Mouse (Mus musculus) forebrain, embryonic 14.5 days (tissue): ENCODE measurements around the gene Ccer2. TPM values are rescaled to one million over a fixed set of nuclear protein-coding genes. Genes with fewer than 3 reads are reported as not detected.
A peak's percentile ranks its signal among the peaks of the same experiment; 100 is the strongest.

Experiments
- ATAC-seq: fragments of 200-750 bp; cut with Nextera tagmentation; 2 replicates; pipeline ENCODE4 v1.8.0; 2017; ENCODE audit warnings: mild to moderate bottlenecking, moderate library complexity
- DNase-seq: peaks from one replicate; pipeline ENCODE4 v3.0.0-alpha.2; 2015; ENCODE audit warnings: low spot score
- H3K27ac ChIP-seq: fragments of 300-500 bp; sonication (generic); 2 replicates; pipeline ENCODE4 v1.5.1; 2014; ENCODE audit warnings: low read depth, mild to moderate bottlenecking, control low read depth, low read length, moderate library complexity
- H3K27me3 ChIP-seq: fragments of 300-500 bp; sonication (generic); replicated peaks from 2 replicates; pipeline ENCODE4 v1.6.1; 2014; ENCODE audit warnings: low read length, control low read depth, mixed read lengths; ENCODE audit not compliant: control insufficient read depth, insufficient read depth
- H3K36me3 ChIP-seq: fragments of 300-500 bp; sonication (generic); 2 replicates; pipeline ENCODE4 v1.6.1; 2014; ENCODE audit warnings: low read length, control low read depth; ENCODE audit not compliant: control insufficient read depth, insufficient read depth
- H3K4me1 ChIP-seq: fragments of 300-500 bp; sonication (generic); 2 replicates; pipeline ENCODE4 v1.6.1; 2014; ENCODE audit warnings: antibody characterized with exemption, low read length, control low read depth; ENCODE audit not compliant: control insufficient read depth, insufficient read depth
- H3K4me2 ChIP-seq: fragments of 300-500 bp; sonication (generic); 2 replicates; pipeline ENCODE4 v1.6.1; 2014; ENCODE audit warnings: mild to moderate bottlenecking, control low read depth, low read length
- H3K4me3 ChIP-seq: fragments of 300-500 bp; sonication (generic); 2 replicates; pipeline ENCODE4 v1.5.1; 2014; ENCODE audit warnings: low read depth, low read length, control low read depth
- H3K9ac ChIP-seq: fragments of 300-500 bp; sonication (generic); 2 replicates; pipeline ENCODE4 v1.6.1; 2014; ENCODE audit warnings: mild to moderate bottlenecking, low read length, control low read depth, moderate library complexity
- H3K9me3 ChIP-seq: fragments of 300-500 bp; sonication (generic); replicated peaks from 2 replicates; pipeline ENCODE4 v1.6.1; 2016; ENCODE audit warnings: low read length, control low read depth, mixed read lengths; ENCODE audit not compliant: control insufficient read depth
- WGBS: fragments of 180-500 bp; shearing (Covaris S2); extraction: QIAGEN DNeasy Blood & Tissue Kit; methylation state at CpG from one replicate; pipeline ENCODE4 v1.1.7; 2014; 5-methylcytosine and 5-hydroxymethylcytosine counted together
- polyA plus RNA-seq: library from polyadenylated mRNA; unstranded; fragments of >200 nt; fragmentation: Nextera tagmentation; extraction: Ambion mirVana; gene quantifications from 2 replicates; pipeline ENCODE4 v1.2.1, GENCODE M21; 2014

Ccer2 gene
- polyA plus RNA-seq, 1 experiment from 2014 or later = not detected

DNA sequence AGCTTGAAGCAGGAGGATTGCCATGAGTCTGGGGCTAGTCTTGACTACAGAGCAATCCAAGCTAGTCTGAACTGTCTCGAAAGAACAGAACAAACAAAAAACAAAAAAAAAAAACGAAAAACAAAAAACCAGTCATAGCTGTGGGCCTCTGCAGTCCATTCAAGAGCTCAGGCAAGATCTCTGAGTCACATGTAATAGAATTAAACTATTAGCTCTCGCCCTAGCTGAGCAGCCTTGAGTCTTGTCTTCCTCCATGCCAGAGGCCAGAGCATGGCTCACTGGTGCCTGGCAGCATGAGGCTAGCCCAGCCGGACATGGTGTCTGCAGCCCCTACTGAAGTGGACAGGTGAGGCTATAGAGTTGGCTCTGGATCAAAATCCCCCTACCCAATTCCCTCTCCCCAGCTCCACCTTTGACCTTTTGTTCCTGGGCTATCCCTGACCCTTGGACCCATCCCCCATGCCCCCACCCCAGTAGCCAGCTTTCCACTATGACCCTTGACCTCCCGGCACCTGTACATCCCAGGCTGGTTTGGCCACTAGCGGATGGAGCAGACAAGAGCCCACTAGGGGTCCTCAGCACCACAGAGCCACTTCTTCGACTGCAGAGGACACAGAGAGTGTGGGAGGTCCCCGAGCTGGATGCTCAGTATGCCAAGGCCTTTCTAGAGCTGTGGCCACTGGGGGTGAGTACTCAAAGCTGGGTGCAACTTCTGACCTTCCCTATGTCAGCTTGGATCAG lies 34.3 kb downstream of the Ccer2 start:
- 51% methylated on average over 8 of the region's 8 CpGs for WGBS

DNA sequence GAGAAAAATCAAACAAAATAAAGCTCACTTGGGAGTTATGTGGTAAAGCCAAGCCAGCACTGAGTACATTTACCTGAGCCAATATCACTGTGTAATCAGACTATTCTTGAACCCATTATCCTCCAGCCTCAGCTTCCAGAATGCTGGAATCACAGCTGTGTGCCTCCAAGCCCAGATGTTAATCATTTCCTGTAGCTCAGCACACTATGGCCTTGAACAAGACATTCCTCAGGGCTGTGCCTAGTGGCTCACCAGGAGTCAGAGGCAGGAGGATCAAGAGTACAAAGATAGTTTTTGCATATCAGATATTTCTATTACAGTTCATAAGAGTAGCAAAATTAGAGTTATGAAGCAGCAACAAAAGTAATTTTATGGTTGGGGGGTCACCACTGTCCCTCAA lies 35.7 kb downstream of the Ccer2 start:
- H3K9ac ChIP-seq = no peak overlapping the region
- ATAC-seq (no peak), DNase-seq (no peak)

More for the DNA sequence above, 34.3 kb downstream of the Ccer2 start:
- H3K9ac ChIP-seq = no peak overlapping the region
- H3K27me3 ChIP-seq = no peaks in the 10 kb centered on the region
- H3K4me3 ChIP-seq = no peak overlapping the region
- DNase-seq = no peak
- H3K4me2 ChIP-seq = no peak overlapping the region
- H3K9me3 ChIP-seq = no peaks in the 10 kb centered on the region
- H3K4me1 ChIP-seq = no peaks in the 10 kb centered on the region
- H3K27ac ChIP-seq = no peak overlapping the region
- peaks cover 22% of the 10 kb centered on the region for H3K36me3 ChIP-seq
- ATAC-seq = no peak

DNA sequence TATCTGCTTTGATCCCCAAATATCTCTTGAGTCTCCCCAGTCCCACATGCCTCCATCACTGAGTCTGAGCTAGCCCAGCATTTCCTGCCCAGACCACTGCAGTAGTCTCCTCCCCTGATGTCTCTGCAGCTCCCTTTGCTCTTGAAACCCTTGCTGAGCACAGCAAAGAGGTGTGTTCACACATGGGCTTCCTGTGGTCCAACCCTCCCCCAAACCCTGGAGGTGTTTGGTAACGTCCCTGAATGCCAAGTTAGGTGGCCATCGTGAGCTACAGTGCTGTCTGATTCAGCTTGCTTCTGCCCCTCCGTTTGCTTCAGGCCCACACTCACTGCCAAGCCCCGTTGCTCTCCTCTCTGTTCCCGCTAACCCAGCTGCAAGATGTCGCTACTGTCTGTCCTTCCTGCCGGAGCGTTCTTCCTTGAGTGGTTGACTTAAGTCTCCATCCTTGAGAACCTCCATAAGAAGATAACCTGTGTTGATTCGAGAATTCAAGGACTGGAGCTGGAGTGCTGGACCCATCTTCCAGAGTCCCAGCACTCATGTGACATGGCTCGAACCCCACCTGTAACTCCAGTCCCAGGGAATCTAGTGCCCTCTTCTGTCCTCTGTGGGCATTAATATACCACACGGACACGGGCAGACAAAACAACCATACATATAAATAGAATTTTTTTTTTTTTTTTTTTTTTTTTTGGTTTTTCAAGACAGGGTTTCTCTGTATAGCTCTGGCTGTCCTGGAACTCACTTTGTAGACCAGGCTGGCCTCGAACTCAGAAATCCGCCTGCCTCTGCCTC lies 36.6 kb downstream of the Ccer2 start:
- DNase-seq (no peak), ATAC-seq (no peak)
- no peaks in the 10 kb centered on the region for H3K9me3 ChIP-seq
- WGBS = 88% methylated on average over 12 of the region's 14 CpGs
- H3K27ac ChIP-seq = no peak overlapping the region
- 0 out of 2 replicates have a peak, but pooled peaks cover 4% of the 10 kb centered on the region for H3K4me1 ChIP-seq
- H3K4me2 ChIP-seq = no peak overlapping the region
- H3K36me3 ChIP-seq = peaks cover 6% of the 10 kb centered on the region; the same call in 1 of the 2 replicates
- no peaks in the 10 kb centered on the region for H3K27me3 ChIP-seq
- no peak overlapping the region for H3K9ac ChIP-seq
- H3K4me3 ChIP-seq = no peak overlapping the region

More for the DNA sequence above, 35.7 kb downstream of the Ccer2 start:
- Histone ChIP-seq H3K9me3 (no peaks in the 10 kb centered on the region), H3K27ac (no peak overlapping the region), H3K4me1 (0 out of 2 replicates have a peak, but pooled peaks cover 1% of the 10 kb centered on the region), H3K27me3 (no peaks in the 10 kb centered on the region), H3K4me3 (no peak overlapping the region), H3K4me2 (no peak overlapping the region), H3K36me3 (peaks cover 8% of the 10 kb centered on the region; the same call in 1 of the 2 replicates)

DNA sequence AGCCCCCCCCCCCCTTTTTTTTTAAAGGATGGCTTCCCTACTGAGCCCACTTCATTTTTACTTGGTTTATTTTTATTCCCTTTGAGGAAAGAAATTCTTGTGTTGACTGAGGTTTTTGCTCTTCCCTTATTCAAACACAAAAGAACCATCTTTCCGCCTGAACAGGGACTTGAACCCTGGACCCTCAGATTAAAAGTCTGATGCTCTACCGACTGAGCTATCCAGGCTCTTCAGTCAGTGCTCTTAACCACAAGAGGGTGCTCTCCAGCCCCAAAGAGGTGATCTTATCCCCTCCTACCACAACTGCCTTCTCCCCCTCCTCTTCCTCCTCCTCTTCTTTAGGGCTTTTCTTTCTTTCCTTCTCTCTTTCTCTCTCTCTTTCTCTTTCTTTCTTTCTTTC lies 37.9 kb downstream of the Ccer2 start:
- Histone ChIP-seq H3K27me3 (no peaks in the 10 kb centered on the region), H3K9me3 (no peaks in the 10 kb centered on the region), H3K36me3 (no peaks in the 10 kb centered on the region), H3K9ac (no peak overlapping the region), H3K4me1 (0 out of 2 replicates have a peak, but pooled peaks cover 4% of the 10 kb centered on the region), H3K4me2 (no peak overlapping the region), H3K4me3 (no peak overlapping the region), H3K27ac (no peak overlapping the region)
- ATAC-seq = no peak
- 33% methylated on average over 2 of the region's 2 CpGs for WGBS
- DNase-seq = no peak

DNA sequence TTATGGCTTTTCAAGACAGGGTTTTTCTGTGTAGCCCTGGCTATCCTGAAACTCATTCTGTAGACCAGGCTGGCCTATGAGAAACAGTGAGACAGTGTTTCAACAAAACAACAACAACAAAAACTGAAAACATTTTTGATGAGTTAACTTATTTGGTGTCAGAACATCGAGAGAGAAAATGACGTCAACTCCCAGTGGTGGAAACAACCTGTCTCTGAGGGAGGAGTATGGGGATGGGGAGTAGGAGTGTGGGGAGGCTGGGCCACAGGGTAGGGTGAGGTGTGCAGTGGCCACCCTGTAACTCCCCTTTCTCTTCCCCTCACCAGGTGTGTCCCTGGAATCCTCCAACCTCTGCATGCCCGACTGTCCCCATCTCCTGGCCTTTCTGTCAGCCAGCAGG lies 38.5 kb downstream of the Ccer2 start:
- no peaks in the 10 kb centered on the region for H3K36me3 ChIP-seq
- H3K27me3 ChIP-seq = no peaks in the 10 kb centered on the region
- no peaks in the 10 kb centered on the region for H3K9me3 ChIP-seq
- no peak overlapping the region for H3K4me3 ChIP-seq
- no peak overlapping the region for H3K27ac ChIP-seq
- no peak for DNase-seq
- ATAC-seq = no peak
- no peak overlapping the region for H3K9ac ChIP-seq
- WGBS = 78% methylated on average over 3 of the region's 3 CpGs
- H3K4me2 ChIP-seq = no peak overlapping the region
- 0 out of 2 replicates have a peak, but pooled peaks cover 4% of the 10 kb centered on the region for H3K4me1 ChIP-seq

DNA sequence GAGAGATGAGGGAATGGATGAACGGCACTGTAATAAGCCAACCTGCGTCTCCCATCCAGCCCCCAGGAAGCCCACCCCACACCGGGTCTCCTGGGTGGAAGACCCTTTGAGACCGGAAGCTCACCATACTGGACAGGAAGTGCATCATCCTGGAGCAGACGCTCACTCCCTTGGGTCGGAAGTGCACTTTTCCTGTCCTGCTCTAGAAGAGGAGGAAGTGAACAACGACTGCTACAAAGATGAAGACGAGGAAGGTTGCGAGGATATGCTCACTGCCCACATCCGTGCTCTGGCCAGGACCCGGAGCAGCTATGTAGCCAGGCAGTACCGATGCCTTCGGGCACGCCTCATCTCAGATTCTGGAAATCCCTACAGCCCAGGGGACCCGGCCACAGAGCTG lies 39.9 kb downstream of the Ccer2 start:
- Histone ChIP-seq H3K36me3 (no peaks in the 10 kb centered on the region), H3K4me2 (no peak overlapping the region), H3K4me1 (0 out of 2 replicates have a peak, but pooled peaks cover 4% of the 10 kb centered on the region), H3K9me3 (no peaks in the 10 kb centered on the region), H3K4me3 (no peak overlapping the region), H3K27ac (no peak overlapping the region), H3K9ac (no peak overlapping the region), H3K27me3 (no peaks in the 10 kb centered on the region)
- ATAC-seq (no peak), DNase-seq (no peak)
- WGBS = 83% methylated on average over 15 of the region's 15 CpGs

DNA sequence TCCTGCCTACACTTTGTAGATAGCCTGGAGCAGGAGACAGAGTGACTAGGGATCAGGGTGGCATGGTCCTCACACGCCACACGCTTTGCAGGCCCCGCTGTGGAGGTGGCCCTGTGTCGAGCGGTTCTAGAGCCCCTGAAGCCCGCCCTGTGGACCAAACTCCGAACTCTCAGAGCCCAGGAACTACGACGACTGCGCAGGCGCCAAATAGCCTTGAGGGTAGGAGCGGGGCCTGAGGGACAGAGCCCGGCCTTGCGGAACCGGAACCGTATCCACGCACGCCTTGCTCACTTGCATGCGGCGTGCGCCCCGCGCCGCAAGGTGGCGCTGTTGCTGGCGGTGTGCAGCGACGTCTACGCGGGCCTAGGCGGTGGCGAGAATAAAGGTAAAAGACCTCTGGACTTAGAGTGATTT lies 40.6 kb downstream of the Ccer2 start:
- peak; percentile 85 for ATAC-seq
- WGBS = 14% methylated on average over 32 of the region's 32 CpGs
- H3K4me2 ChIP-seq = peak overlapping the region; percentile 44
- H3K27me3 ChIP-seq = no peaks in the 10 kb centered on the region
- no peak overlapping the region for H3K27ac ChIP-seq
- H3K9ac ChIP-seq = peak overlapping the region; percentile 45
- H3K9me3 ChIP-seq = no peaks in the 10 kb centered on the region
- no peaks in the 10 kb centered on the region for H3K36me3 ChIP-seq
- DNase-seq = peak; percentile 74
- peaks cover 5% of the 10 kb centered on the region for H3K4me1 ChIP-seq
- no peak overlapping the region for H3K4me3 ChIP-seq

DNA sequence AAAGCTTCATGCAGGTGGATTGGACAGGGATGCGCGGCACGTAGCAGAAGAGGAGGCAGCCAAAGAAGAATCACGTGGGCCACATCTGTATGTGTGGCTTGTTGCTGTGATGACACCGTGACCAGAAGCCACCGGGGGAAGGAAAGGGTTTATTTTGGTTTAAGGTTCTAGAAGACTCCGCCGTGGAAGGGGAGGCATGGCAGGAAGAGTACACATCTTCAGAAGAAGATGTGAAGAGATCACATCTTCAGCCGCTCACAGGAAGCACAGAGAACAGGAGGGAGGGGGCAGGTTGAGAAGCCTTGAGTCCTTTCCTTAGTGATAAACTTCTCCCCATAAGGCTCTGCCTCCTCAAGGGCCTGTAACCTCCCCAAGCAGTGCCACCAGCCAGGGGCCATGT lies 44.0 kb downstream of the Ccer2 start:
- no peak overlapping the region for H3K27ac ChIP-seq

DNA sequence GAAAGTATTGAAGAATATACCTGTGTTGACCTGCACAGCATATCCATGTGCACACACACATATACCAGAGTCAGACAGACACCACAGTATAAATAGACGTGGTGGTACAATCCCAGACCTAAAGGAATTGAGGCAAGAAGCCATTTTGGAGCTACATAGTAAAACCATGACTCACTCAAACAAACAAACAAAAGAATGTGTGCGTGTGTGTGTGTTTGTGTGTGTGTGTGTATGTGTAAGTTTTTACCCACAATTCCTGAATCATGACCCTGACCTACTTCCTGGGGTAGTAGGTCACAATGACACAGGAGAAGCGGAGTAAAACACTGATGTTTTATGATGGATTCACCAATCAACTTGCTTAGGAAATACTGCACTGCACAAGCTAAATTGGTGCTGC lies 45.5 kb downstream of the Ccer2 start:
- ATAC-seq = no peak
- Histone ChIP-seq H3K4me2 (no peak overlapping the region), H3K9ac (no peak overlapping the region), H3K36me3 (no peaks in the 10 kb centered on the region), H3K4me3 (no peak overlapping the region), H3K4me1 (peaks cover 21% of the 10 kb centered on the region), H3K9me3 (no peaks in the 10 kb centered on the region), H3K27ac (no peak overlapping the region; the same call in 1 of the 2 replicates), H3K27me3 (no peaks in the 10 kb centered on the region)
- DNase-seq = no peak
- 57% methylated on average over 3 of the region's 3 CpGs for WGBS

More for the DNA sequence above, 44.0 kb downstream of the Ccer2 start:
- no peak overlapping the region for H3K4me2 ChIP-seq
- H3K36me3 ChIP-seq = no peaks in the 10 kb centered on the region
- no peaks in the 10 kb centered on the region for H3K27me3 ChIP-seq
- no peak overlapping the region for H3K9ac ChIP-seq
- DNase-seq = no peak
- H3K4me1 ChIP-seq = peaks cover 21% of the 10 kb centered on the region
- no peak overlapping the region for H3K4me3 ChIP-seq
- WGBS = 93% methylated on average over 9 of the region's 9 CpGs
- ATAC-seq = no peak
- no peaks in the 10 kb centered on the region for H3K9me3 ChIP-seq
